Mouse (Mus musculus) testis, postnatal 14 days (tissue): Measurements from ENCODE around the gene Slc11a2.
"Not testable (repeated sequence)": the region's sequence is repeated elsewhere in the genome, so short reads cannot be mapped to it uniquely, and the experiment has no call there.

Source experiments
- DNase-seq: peaks from one replicate; pipeline ENCODE4 v3.0.0; 2021; ENCODE audit warnings: low spot score

Gene Slc11a2

DNA sequence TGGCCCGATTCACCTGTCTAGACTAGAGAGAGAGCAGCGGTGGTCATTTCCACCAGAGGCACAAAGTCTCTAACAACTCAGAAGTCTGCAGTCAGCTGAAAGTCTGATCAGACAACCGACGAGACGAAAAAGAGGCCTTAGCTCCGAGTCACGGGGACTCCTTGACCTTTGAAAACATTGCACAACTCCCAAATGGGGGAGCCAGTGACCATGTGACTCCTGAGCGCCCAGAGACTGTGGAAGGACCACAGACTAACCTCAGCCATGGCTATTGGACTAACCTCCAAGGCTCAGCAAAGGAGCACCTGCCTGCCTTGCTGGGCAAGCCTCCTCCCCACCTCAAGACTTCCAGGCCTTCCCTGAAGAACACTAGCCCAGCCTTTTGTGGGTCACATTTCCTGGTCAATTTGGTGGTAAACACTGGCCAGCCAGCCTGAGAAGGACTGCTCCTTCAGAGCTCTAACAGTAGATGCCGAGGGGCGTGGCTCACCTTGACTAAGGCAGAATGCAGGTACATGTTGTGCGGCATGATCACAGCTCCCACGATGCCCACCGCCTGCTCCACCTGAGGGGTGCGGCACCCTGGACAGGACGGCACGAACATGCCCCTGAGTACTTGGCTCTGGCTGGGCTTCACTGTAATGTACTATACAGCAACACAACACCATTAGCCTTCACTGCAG, 21.4 kb downstream of the Slc11a2 start:
- DNase-seq = no peak

DNA sequence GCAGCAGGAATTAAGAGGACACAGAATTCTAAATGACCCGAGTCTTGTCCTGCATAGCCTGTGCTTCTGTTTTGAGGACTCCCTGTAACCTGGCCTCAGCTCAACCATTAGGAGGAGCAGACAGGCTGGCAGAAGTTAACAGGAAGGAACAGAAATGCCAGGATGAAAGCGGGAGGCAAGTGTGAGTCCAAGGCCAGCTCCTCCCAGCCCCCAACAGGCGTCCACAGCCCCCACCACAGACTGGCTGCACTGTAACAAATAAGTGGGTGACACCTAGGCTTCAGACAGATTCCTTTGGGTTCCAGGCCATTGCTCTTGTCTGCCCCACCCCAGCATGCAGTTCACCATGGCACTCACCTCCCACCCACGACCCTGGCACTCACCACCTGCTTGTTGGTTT, 22.1 kb downstream of the Slc11a2 start:
- DNase-seq = no peak

DNA sequence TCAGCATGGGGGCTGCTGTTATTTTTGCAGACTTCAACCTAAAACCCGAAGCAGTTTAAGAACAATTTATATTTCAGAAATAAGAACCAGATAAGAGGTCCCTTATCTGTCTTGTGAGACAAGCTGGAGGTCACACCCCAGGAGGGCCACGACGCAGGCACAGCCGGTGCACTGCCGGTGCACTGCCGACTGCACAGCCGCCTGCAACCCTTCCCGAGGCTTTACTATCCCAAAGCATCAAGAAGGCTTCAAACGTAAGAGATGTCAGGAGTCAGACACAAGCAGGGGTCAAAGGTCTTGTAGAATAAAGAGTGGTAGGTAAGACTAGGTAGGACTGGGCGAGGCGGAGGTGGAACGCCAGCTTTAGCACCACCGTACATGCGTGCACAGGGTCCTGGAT, 22.5 kb downstream of the Slc11a2 start:
- DNase-seq = no peak

DNA sequence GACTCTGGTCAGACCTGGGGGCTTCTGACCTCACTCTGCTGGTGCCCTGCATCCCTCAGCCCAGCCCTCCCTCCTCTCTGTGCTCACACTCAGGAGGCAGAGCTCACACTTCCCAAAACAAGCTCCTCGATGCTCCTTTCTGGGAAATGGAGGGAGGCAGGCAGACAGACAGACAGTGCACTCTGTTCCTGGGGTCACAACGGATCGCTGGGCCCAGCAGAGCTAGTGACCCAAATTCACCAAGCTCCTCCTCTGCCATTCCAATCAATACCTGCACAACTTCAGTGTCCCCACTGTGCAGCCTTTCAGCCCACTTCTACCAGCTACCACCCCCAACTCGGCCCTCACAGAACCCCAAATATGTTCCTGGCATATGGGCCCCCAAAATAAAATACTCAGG, 23.1 kb downstream of the Slc11a2 start:
- DNase-seq = no peak

DNA sequence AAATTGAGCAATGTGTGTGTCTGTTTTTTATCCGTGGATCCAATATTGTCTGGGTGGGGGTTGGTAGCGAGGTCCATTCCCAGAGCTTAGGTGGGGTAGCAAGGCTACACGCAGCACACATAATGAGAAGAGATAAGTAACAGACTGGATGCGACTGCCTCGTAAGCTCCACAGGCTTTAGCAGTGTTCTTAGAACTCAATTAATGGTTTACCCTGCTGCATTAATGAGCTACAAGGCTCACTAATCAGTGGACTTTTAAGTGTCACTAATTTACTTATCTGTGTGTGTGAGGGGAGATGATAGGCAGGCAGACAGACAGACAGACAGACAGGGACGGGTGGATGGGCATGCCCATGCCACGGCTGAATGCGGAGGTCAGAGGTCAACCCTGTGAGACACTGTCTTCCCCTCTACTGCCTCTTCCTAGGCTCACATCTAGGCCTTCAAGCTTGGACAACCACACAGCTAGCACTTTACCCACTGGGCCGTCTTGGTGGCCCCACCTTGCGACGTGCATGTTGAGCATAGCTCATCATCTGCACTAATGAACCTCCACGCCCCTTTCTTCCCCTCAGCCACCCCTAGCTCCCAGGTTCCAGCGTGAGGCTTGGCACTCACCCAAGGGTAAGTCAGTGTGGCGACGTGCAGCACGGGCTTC, 24.2 kb downstream of the Slc11a2 start:
- no peak for DNase-seq

DNA sequence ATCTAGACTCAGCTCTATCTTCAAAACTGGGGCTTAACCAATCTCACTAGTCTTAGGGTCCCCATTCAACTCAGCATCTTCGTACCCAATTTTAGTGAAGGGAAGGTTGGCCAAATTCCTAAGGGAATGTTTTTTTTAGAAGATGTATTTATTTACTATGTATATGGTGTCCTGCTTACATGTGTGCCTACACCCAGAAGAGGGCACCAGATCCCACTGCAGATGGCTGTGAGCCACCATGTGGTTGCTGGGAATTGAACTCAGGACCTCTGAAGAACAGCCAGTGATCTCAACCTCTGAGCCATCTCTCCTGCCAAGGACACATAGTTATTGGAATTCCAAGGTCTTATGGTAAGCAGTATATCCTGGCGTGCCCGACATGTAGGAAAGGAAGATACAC, 29.3 kb downstream of the Slc11a2 start:
- no peak for DNase-seq

DNA sequence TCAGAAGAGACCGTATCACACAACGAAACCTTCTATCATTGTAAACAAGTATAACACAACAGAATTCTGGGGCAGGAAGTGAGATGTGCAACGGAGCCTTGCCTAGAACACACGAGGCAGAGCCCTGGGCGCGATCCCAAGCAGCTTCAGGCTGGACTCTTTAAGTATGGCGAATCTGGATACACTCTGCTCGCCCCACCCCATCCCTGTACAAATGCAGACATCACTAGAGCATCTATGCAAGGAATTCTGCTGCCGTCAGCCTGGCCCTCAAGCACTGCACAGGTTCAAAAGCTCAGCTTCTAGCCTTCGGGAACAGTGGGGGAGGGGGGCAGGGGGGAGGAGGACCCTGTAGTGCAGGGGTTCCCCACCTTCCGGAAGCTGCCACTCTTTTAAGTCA, 31.9 kb downstream of the Slc11a2 start:
- DNase-seq = no peak

DNA sequence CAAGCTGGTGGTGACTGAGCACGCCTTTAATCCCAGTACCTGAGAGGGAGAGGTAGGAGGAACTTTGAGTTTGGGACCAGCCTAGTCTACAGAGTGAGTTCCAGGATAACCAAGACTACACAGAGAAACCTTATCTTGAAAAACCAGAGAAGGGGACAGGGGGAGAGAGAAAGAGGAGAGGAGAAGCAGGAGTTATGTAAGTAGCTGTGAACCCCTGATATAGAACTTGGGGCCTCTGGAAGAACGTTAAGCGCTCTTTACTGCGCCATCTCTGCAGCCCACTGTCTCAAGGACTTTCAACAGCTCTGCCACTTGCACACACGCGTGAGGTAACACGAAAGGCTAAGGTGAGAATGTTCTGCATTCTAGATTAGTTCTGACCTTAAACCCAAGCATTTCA, 33.3 kb downstream of the Slc11a2 start:
- no peak for DNase-seq

DNA sequence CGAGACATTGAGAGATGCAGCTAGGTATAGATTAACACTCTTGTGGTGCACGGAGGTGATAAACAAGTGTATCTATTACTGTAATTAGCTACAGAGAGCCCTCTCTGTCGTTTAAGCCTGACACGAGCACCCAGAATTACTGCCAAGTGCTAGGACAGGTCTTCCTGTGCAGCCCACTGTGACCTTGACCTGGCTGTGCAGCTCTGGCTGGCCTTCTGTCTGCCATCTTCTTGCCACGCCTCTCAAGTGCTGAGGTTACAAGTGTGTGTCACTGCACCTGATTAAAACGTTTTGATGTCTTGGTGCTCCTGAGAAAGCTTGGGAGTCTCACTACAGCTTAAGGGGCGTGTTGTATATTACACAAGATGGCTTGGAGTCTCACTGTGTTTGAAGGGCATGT, 33.8 kb downstream of the Slc11a2 start:
- no peak for DNase-seq

DNA sequence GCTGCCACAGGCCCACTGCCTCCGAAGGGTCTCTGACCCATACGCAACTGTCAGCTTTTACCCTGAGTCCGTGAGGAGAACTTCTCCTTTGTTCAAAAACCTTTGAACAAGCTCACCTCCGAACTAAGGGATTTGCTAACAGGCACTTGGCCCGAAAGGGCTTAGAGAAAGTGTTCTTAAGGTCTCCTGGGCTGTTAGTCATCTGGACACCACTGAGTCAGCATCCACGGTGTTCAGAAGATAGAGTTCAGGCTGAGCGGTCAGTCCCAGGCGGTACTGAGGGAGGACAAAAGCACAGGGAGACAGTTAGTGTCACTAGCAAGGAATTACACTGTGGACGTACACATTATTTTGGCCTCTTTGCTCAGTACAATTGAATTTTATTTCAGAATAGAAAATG, 36.0 kb downstream of the Slc11a2 start:
- no peak for DNase-seq

DNA sequence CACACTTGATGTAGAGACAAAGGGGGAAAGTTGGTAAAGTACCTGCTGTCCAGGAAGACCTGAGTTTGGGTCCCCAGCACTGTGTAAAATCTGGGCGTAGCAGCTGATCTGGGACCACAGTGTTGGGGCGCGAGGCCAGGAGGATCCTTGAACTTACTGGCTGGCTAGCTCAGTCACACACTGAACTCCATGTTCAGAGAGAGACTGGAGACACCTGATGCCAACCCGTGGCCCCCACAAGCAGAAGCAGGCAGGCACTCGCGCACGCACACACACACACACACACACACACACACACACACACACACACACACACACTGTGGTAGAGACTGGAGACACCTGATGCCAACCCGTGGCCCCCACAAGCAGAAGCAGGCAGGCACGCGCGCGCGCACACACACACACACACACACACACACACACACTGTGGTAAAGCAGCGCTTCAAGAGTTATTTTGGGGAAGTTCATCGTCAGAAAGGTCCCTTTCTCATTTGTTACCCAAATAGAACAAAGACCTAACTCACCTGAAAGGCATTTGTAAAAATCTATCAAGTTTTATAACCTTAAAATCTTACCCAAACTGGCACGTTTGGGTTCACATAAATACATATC, 36.5 kb downstream of the Slc11a2 start:
- DNase-seq = no peak

DNA sequence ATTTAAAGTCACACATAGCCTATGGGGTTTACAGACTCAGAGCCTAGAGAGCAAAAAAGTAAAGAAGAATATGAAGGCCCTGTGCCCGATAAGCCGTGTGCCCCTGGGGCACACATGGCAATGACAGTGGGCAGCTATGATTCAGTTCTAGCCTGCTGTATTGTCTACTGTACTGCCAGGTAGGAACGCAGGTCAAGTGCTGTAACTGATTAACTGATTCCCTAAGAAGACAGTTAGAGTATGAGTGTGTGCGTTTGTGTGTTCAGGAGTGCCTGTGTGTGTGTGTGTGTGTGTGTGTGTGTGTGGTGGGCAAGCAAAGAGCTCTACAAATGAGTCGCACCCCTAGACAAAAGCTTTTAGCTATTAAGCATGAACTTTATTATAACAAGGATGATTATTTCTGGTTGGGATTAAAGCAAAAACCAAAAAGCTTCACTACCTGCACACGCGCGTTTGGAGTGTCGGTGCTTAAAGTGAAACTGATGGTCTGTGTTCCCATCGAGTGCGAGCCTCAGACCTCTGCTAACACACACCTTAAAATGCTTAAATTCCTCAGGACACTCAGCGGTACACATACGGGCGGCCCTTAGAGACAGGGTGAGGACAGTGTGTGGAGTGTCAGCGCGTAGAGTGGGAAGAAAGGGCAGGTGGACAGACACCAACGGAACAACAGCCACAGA, 37.2 kb downstream of the Slc11a2 start:
- no peak for DNase-seq

DNA sequence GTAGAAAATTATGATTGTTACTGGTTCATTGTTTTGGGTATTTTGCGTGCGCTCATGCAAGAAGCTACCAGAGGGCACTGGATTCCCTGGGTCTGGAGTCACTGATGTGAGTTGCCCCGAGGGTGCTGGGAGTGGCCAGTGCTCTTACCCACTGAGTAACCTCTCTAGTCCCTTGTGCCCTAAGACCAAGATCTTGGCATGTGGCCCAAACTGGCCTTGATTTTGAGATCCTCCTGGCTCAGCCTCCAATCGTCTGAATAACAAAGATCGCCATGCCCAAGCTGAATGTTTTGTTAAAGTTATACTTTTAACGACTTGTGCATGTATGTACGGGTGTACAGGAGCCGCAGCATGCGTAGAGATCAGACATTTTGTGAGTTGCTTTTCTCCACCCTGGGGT, 39.2 kb downstream of the Slc11a2 start:
- no peak for DNase-seq

DNA sequence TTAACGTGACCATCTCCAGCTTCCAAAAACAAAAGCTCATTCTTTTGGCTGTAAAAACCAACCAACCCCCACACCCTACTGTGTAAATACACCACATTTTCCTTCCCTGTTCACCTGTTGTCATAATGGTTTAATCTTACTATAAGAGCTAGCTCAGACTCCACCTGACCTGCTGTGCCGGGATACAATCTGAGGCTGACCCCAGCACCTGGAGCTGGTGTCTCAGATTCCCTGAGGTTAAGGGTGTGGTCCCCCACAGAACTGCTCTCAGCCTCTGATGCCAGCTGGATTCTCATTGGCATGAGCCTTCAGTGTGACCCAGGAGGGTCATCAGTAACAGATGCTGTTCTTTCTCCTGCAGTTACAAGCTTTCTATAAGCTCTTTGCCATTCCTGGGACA, 44.8 kb downstream of the Slc11a2 start:
- no peak for DNase-seq

DNA sequence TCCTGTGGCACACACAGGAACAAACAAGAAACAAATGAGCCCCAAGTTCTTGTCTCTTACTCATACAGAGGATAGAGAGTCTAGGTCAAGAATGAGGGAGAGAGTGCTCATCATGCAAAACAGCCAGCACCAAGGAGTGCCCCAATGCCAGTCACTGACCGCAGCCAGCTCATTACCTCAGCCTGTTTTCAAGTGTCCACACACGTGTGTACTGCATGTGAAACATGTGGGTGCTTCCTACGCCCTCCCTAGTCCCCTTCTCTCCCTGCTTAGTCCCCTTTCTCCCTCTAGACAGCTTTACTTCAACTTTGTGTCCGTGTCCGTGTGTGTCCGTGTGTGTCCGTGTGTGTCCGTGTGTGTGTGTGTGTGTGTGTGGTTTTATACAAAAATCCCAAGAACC, 45.2 kb downstream of the Slc11a2 start:
- DNase-seq = no peak

DNA sequence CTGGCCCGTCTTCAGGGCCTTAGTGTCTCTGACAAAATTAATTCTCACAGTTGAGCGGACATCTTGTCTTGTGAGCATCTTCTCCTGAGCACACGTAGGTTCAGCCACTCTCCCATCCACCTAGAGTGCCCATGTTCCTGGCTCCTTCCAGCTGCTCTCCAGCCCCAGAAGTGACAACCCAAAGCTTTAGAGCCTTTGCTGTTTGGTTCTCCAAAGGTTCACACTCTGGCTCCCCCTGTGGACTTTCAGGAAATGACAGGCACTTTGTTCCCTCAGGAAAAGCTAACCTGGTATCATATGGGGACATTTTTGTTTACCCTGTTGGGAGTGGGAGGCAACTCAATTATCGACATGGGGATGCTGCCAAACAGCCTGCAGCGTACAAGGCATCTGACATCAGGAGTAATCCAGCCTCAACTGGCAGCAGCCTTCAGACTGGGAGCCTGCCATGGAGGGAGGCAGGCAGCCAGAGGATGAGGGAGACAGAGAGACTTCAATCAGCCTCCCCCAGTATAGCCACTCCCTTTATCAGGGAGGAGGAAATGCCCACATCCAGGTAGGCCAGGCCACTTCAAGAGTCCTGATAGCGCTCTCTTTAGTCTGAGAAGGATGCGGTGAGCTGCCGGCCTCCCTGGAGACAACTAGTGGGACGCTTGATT, 46.9 kb downstream of the Slc11a2 start:
- DNase-seq = not testable (repeated sequence)

DNA sequence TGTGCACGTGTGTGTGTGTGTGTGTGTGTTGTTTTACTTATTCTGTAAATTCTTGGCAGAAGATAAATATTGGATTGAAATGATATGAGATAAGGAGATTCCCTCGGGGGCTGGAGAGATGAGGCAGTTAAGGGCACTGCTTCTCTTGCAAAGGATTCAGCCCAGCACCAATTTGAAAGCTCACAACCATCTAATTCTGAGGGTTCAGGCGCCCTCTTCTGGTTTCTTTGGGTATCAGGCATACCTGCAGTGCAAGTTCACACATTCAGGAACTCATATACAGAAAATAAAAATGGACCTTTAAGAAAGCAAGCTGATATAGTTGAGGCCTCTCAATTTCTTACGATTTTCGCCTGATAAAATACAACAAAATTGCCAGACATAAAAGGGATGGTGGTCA, 49.8 kb downstream of the Slc11a2 start:
- no peak for DNase-seq

DNA sequence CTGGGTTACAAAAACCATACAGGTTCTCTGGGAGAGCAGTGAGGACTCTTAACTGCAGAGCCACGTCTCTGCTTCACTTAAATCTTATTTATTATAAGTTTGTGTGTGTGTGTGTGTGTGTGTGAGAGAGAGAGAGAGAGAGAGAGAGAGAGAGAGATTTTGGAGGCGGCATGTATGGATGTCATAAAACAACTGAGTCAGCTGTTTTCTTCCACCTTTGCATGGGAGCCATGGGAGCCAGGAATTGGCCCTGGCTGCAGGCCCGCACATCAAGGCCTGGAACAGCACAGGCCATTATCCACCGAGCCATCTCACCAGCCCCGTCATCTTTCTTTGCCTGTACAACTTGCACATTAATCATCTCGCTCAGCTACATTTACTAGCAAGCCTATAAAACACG, 57.8 kb downstream of the Slc11a2 start:
- DNase-seq = no peak

DNA sequence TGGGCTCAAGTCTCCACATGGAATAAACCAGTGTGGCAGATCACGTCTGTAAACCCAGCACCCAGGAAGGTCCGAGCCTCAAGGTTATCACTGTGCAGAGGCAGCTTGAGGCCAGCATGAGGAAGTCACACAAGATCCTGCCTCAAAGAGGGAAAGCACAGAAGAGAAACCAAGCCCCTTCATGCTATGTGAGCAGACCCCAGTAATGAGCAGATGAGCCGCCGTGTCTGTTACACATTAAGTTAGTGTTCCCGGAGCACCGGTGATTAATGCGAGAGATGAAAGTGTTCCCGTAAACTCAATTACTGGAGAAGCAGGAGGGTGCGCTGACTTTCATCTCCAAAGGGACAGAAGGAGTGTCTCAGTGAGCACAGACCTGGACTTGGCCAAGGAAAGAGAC, 58.9 kb downstream of the Slc11a2 start:
- DNase-seq = not testable (repeated sequence)

DNA sequence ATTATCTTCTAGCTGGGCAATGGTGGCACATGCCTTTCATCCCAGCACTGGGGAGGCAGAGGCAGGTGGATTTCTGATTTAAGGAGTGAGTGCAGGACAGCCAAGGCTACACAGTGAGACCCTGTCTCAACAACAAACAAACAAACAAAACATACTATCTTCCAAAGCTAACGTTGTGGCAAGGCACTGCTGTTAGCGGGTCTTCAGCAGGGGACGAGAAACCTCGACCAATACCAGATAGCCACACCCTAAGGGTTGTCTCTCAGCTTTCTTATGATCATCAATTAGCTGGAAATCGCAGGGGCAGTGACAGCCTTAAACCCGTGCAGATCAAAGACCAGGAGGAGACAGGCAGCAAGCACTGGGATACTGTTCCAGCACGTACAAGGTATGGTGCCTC, 60.6 kb downstream of the Slc11a2 start, which contains the start of gene Higd1c:
TSS of gene Higd1c (plus strand) at position 301 of the 400 bp plus-strand sequence.
- DNase-seq = no peak

DNA sequence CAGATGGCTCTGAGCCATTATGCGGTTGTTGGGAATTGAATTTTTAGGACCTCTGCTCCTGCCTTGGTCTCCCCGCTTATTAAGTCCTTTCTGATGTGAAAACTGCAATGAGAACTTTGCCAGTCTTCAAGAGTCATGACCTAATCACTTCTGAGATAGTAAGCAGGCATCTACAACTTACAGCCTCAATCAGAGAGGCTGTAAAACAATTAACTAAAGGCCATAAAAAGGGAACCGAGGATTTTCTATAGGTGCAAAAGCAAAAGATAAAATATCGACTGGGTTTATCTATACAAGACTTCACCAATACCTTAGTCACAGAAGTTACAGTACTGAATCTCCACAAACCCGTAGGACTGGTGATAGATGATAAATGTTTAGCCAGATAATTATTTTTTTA, 69.0 kb downstream of the Slc11a2 start:
- no peak for DNase-seq

DNA sequence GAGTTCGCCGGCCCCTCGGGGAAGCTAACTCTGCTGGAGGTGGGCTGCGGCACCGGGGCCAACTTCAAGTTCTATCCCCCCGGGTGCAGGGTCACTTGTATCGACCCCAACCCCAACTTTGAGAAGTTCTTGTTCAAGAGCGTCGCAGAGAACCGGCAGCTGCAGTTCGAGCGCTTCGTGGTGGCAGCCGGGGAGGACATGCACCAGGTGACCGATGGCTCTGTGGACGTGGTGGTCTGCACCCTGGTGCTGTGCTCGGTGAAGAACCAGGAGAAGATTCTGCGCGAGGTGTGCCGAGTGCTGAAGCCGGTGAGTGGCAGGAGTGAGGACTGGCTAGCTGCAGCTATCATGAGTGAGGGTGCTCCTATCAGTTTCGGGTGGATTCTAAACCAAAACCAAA, 71.5 kb downstream of the Slc11a2 start:
- DNase-seq = not testable (repeated sequence)
